Mouse (Mus musculus) stomach, postnatal 0 days (tissue): ENCODE measurements around the gene Fmnl1. TPM values are rescaled to one million over a fixed set of nuclear protein-coding genes. Genes with fewer than 3 reads are reported as not detected.

Source experiments
- ATAC-seq: fragments of 200-750 bp; cut with Nextera tagmentation; 2 replicates; pipeline ENCODE4 v1.8.0; 2017; ENCODE audit not compliant: low FRiP score, low TSS enrichment
- DNase-seq: peaks from one replicate; pipeline ENCODE4 v3.0.0-alpha.2; 2016; ENCODE audit warnings: low spot score
- H3K27ac ChIP-seq: fragments of 300-500 bp; sonication (generic); replicated peaks from 2 replicates; pipeline ENCODE4 v1.5.1; 2014; ENCODE audit warnings: mild to moderate bottlenecking, control low read depth
- H3K27me3 ChIP-seq: fragments of 300-500 bp; sonication (generic); 2 replicates; pipeline ENCODE4 v1.6.1; 2014; ENCODE audit warnings: low read length; ENCODE audit not compliant: control insufficient read depth, insufficient read depth
- H3K36me3 ChIP-seq: fragments of 300-500 bp; sonication (generic); 2 replicates; pipeline ENCODE4 v1.6.1; 2014; ENCODE audit warnings: low read length, mixed read lengths; ENCODE audit not compliant: control insufficient read depth, insufficient read depth
- H3K4me1 ChIP-seq: fragments of 300-500 bp; sonication (generic); replicated peaks from 2 replicates; pipeline ENCODE4 v1.6.1; 2014; ENCODE audit warnings: antibody characterized with exemption; ENCODE audit not compliant: control insufficient read depth, insufficient read depth
- H3K4me2 ChIP-seq: fragments of 300-500 bp; sonication (generic); replicated peaks from 2 replicates; pipeline ENCODE4 v1.6.1; 2014; ENCODE audit warnings: low read depth, mild to moderate bottlenecking, control low read depth, moderate library complexity
- H3K4me3 ChIP-seq: fragments of 300-500 bp; sonication (generic); 2 replicates; pipeline ENCODE4 v1.5.1; 2014; ENCODE audit warnings: low read depth, low read length, control low read depth
- H3K9ac ChIP-seq: fragments of 300-500 bp; sonication (generic); 2 replicates; pipeline ENCODE4 v1.6.1; 2014; ENCODE audit warnings: mild to moderate bottlenecking, low read length, control low read depth, mixed read lengths
- H3K9me3 ChIP-seq: fragments of 300-500 bp; sonication (generic); 2 replicates; pipeline ENCODE4 v1.6.1; 2016; ENCODE audit warnings: low read length; ENCODE audit not compliant: control insufficient read depth
- CTCF ChIP-seq: IDR thresholded peaks from 2 replicates; pipeline ENCODE4 v1.5.1; 2016; ENCODE audit warnings: antibody characterized with exemption, low read depth, mild to moderate bottlenecking, moderate library complexity
- EP300 ChIP-seq: optimal IDR thresholded peaks from 2 replicates; pipeline ENCODE3; 2016; ENCODE audit warnings: antibody characterized with exemption
- WGBS: fragments of 180-500 bp; shearing (Covaris S2); extraction: QIAGEN DNeasy Blood & Tissue Kit; methylation state at CpG from one replicate; pipeline ENCODE4 v1.1.7; 2014; 5-methylcytosine and 5-hydroxymethylcytosine counted together
- polyA plus RNA-seq: library from polyadenylated mRNA; unstranded; fragments of >200 nt; fragmentation: Nextera tagmentation; extraction: Ambion mirVana; gene quantifications from 2 replicates; pipeline ENCODE4 v1.2.1, GENCODE M21; 2015

The Fmnl1 gene
- polyA plus RNA-seq, 1 experiment from 2014 or later = 0.86 TPM

GRCm38 (mm10) chr11:103195236-103195635, 24.3 kb downstream of the Fmnl1 start:
- no peak for DNase-seq
- WGBS = 71% methylated on average over 18 of the region's 18 CpGs
- H3K27me3 ChIP-seq = peaks cover 7% of the 10 kb centered on the region; the same call in 1 of the 2 replicates

GRCm38 (mm10) chr11:103195656-103196055, 24.7 kb downstream of the Fmnl1 start:
- H3K9me3 ChIP-seq = no peaks in the 10 kb centered on the region
- peaks cover 7% of the 10 kb centered on the region; the same call in 1 of the 2 replicates for H3K27me3 ChIP-seq
- DNase-seq (no peak), ATAC-seq (no peak)
- no peak overlapping the region for H3K4me2 ChIP-seq
- H3K27ac ChIP-seq = no peak overlapping the region
- 79% methylated on average over 5 of the region's 5 CpGs for WGBS
- H3K4me3 ChIP-seq = no peak overlapping the region
- H3K9ac ChIP-seq = no peak overlapping the region
- H3K4me1 ChIP-seq = 0 out of 2 replicates have a peak, but pooled peaks cover 2% of the 10 kb centered on the region
- TF ChIP-seq CTCF = no peak
- no peak for TF ChIP-seq EP300
- H3K36me3 ChIP-seq = no peaks in the 10 kb centered on the region

More at GRCm38 (mm10) chr11:103195236-103195635, 24.3 kb downstream of the Fmnl1 start:
- H3K27ac ChIP-seq = no peak overlapping the region
- no peak overlapping the region for H3K4me3 ChIP-seq
- no peaks in the 10 kb centered on the region for H3K9me3 ChIP-seq
- H3K9ac ChIP-seq = no peak overlapping the region
- H3K4me1 ChIP-seq = 0 out of 2 replicates have a peak, but pooled peaks cover 2% of the 10 kb centered on the region
- H3K36me3 ChIP-seq = no peaks in the 10 kb centered on the region
- no peak for ATAC-seq
- no peak for TF ChIP-seq EP300
- TF ChIP-seq CTCF = no peak
- no peak overlapping the region for H3K4me2 ChIP-seq

- H3K4me2 ChIP-seq = no peak overlapping the region
- H3K9ac ChIP-seq = no peak overlapping the region
- DNase-seq = no peak
- 78% methylated on average over 4 of the region's 4 CpGs for WGBS
- no peaks in the 10 kb centered on the region for H3K36me3 ChIP-seq
- no peaks in the 10 kb centered on the region for H3K9me3 ChIP-seq
- peaks cover 3% of the 10 kb centered on the region; the same call in 1 of the 2 replicates for H3K27me3 ChIP-seq
- no peak for ATAC-seq
- no peak overlapping the region for H3K4me3 ChIP-seq
- H3K4me1 ChIP-seq = 0 out of 2 replicates have a peak, but pooled peaks cover 2% of the 10 kb centered on the region
- H3K27ac ChIP-seq = no peak overlapping the region
- TF ChIP-seq EP300 = no peak
- TF ChIP-seq CTCF = no peak
Observed at GRCm38 (mm10) chr11:103197340-103197739, 26.4 kb downstream of the Fmnl1 start.

- ATAC-seq (no peak), DNase-seq (no peak)
- Histone ChIP-seq H3K4me2 (peak overlapping the region; percentile 92), H3K27ac (no peak overlapping the region), H3K9ac (no peak overlapping the region), H3K4me3 (peak overlapping the region; percentile 50; the same call in 1 of the 2 replicates), H3K27me3 (no peaks in the 10 kb centered on the region), H3K9me3 (no peaks in the 10 kb centered on the region), H3K4me1 (0 out of 2 replicates have a peak, but pooled peaks cover 2% of the 10 kb centered on the region), H3K36me3 (no peaks in the 10 kb centered on the region)
- 4% methylated on average over 16 of the region's 16 CpGs for WGBS
- no peak for TF ChIP-seq CTCF
- no peak for TF ChIP-seq EP300
Observed at GRCm38 (mm10) chr11:103198339-103198738, 27.4 kb downstream of the Fmnl1 start.

GRCm38 (mm10) chr11:103198911-103199803, 28.2 kb downstream of the Fmnl1 start:
- 2% methylated on average over 58 of the region's 59 CpGs for WGBS
- DNase-seq = peak; percentile 63
- Histone ChIP-seq H3K9me3 (no peaks in the 10 kb centered on the region), H3K27ac (0 out of 2 replicates have a peak overlapping the region, but pooled peaks have one; percentile 13), H3K4me3 (peak overlapping the region; percentile 50), H3K9ac (peak overlapping the region; percentile 52), H3K36me3 (no peaks in the 10 kb centered on the region), H3K27me3 (no peaks in the 10 kb centered on the region), H3K4me2 (peak overlapping the region; percentile 92), H3K4me1 (0 out of 2 replicates have a peak, but pooled peaks cover 2% of the 10 kb centered on the region)
- ATAC-seq = no peak; the same call in 1 of the 2 replicates
- no peak for TF ChIP-seq CTCF

- no peak overlapping the region for H3K4me3 ChIP-seq
- TF ChIP-seq CTCF (peak; percentile 37), EP300 (no peak)
- peak; percentile 52 for DNase-seq
- no peak overlapping the region for H3K9ac ChIP-seq
- H3K4me2 ChIP-seq = no peak overlapping the region
- peak; percentile 19; the same call in 1 of the 2 replicates for ATAC-seq
- H3K36me3 ChIP-seq = no peaks in the 10 kb centered on the region
- H3K4me1 ChIP-seq = 0 out of 2 replicates have a peak, but pooled peaks cover 2% of the 10 kb centered on the region
- no peaks in the 10 kb centered on the region for H3K27me3 ChIP-seq
- H3K9me3 ChIP-seq = no peaks in the 10 kb centered on the region
- no peak overlapping the region for H3K27ac ChIP-seq
- 20% methylated on average over 6 of the region's 6 CpGs for WGBS
Observed at GRCm38 (mm10) chr11:103201664-103202063, 30.8 kb downstream of the Fmnl1 start.
